ENCODE assay signal across 8 mouse cellular contexts in genomic region chr4:97751030-97751482, GRCm38 (mm10). TPM values are rescaled to one million over a fixed set of nuclear protein-coding genes. Genes with fewer than 3 reads are reported as not detected.
DNase-seq lines count a peak whose midpoint lies in the region; ATAC-seq and TF ChIP-seq lines count a peak whose summit lies in the region.

No protein-coding gene starts in this region.

- no peaks in the 10 kb centered on the region for H3K79me2 ChIP-seq in macrophage (ENCODE audit: inconsistent target)

- no peaks in the 10 kb centered on the region for H3K9me3 ChIP-seq in hindbrain, embryonic 16.5 days (ENCODE audit: control insufficient read depth, low read length)

- peaks cover 8% of the 10 kb centered on the region for H3K27me3 ChIP-seq in hindbrain, embryonic 16.5 days (replicated peaks; ENCODE audit: control insufficient read depth, insufficient read depth, low read length)

- intact Hi-C loops in gastrocnemius, adult 2 months (cut with DNase I) = loop anchor here (1.0 to 5.0 kb wide), 4 partner anchors 358 to 951 kb away; partner anchors contain the start of gene Tm2d1
- intact Hi-C loops in left cerebral cortex, adult 2 months (cut with DNase I) = loop anchor here (1.0 to 10.0 kb wide), 6 partner anchors 256 to 954 kb away; no protein-coding TSS in a partner anchor

- ATAC-seq in hindbrain, embryonic 16.5 days = peak; percentile 79

- peak overlapping the region; percentile 57 for H3K27ac ChIP-seq in cortical plate, adult 2 months (ENCODE audit: insufficient read depth, low read length)
- peak overlapping the region; percentile 97 for H3K27ac ChIP-seq in gastrocnemius, adult 2 months
- H3K27ac ChIP-seq in hindbrain, embryonic 16.5 days (ENCODE audit: low read depth, low read length) = peak overlapping the region; percentile 74
- H3K27ac ChIP-seq in left cerebral cortex, adult 2 months = peak overlapping the region; percentile 82
- peak overlapping the region; percentile 87 for H3K27ac ChIP-seq in macrophage

- H3K4me3 ChIP-seq in cortical plate, adult 2 months (ENCODE audit: insufficient read depth, low read length) = peak overlapping the region; percentile 42
- H3K4me3 ChIP-seq in gastrocnemius, adult 2 months = peak overlapping the region; percentile 87
- peak overlapping the region; percentile 41 for H3K4me3 ChIP-seq in hindbrain, embryonic 16.5 days (ENCODE audit: low read length)
- H3K4me3 ChIP-seq in left cerebral cortex, adult 2 months = peak overlapping the region; percentile 48
- peak overlapping the region; percentile 46 for H3K4me3 ChIP-seq in macrophage (ENCODE audit: inconsistent target)

- TF ChIP-seq POLR2A in cortical plate, adult 2 months (IDR thresholded peaks at IDR 0.05; ENCODE audit: extremely low read depth, insufficient read depth, low read length) = no peak

- WGBS in hindbrain, embryonic 16.5 days = under 1% methylated on average over 20 of the region's 20 CpGs
- 1% methylated on average over 19 of the region's 20 CpGs for WGBS in macrophage (ENCODE audit: missing documents)

- peak overlapping the region; percentile 72 for H3K4me2 ChIP-seq in hindbrain, embryonic 16.5 days (ENCODE audit: low read length)

- H3K36me3 ChIP-seq in hindbrain, embryonic 16.5 days (ENCODE audit: control insufficient read depth, insufficient read depth, low read length) = no peaks in the 10 kb centered on the region
- no peaks in the 10 kb centered on the region for H3K36me3 ChIP-seq in macrophage (ENCODE audit: inconsistent target)

- TF ChIP-seq CTCF in cortical plate, adult 2 months (IDR thresholded peaks at IDR 0.05; ENCODE audit: extremely low read depth, insufficient read depth, low read length) = peak; percentile 80
- TF ChIP-seq CTCF in gastrocnemius, adult 2 months (IDR thresholded peaks at IDR 0.05) = peak; percentile 94
- TF ChIP-seq CTCF in left cerebral cortex, adult 2 months (IDR thresholded peaks at IDR 0.05) = peak; percentile 90

- peak overlapping the region; percentile 63 for H3K9ac ChIP-seq in hindbrain, embryonic 16.5 days (ENCODE audit: low read depth, low read length)

- no peaks in the 10 kb centered on the region for H3K4me1 ChIP-seq in cortical plate, adult 2 months (ENCODE audit: control insufficient read depth, insufficient read depth, low read length)
- peaks cover 11% of the 10 kb centered on the region for H3K4me1 ChIP-seq in hindbrain, embryonic 16.5 days (ENCODE audit: control insufficient read depth, insufficient read depth, low read depth, low read length)

- DNase-seq in adipocyte (ENCODE audit: low spot score) = peak; percentile 90
- peak; percentile 95 for DNase-seq in gastrocnemius, adult 2 months
- DNase-seq in left cerebral cortex, adult 2 months (ENCODE audit: extremely low spot score in 1 of 2, low spot score in 2 of 2) = peak; percentile 86 to 87
- DNase-seq in right cerebral cortex, adult 18-20 months = peak; percentile 87
- peak; percentile 77 for DNase-seq in urinary bladder, adult 2 months (ENCODE audit: low spot score)

RNA-seq across cellular contexts. Expression of gene Nfia, which starts 21.5 kb away (rescaled TPM):
- 21.5 and 24.1 TPM in 2 replicates for polyA plus RNA-seq in cortical plate, adult 2 months (2012; rRNA removed)
- total RNA-seq in gastrocnemius, adult 2 months (2021) = 10 to 100 TPM; 57.0 to 57.8 TPM
- 38.4 and 43.4 TPM in 2 replicates for polyA plus RNA-seq in hindbrain, embryonic 16.5 days (2015; fragmentation: Nextera tagmentation; extraction: Ambion mirVana)
- total RNA-seq in left cerebral cortex, adult 2 months (2021) = 10 to 100 TPM; 58.1 to 62.5 TPM
- 10 to 100 TPM in 25 of 26 experiments, 1 to 10 TPM in 1; 4.6 to 39.4 (median 26.8) TPM for total RNA-seq in macrophage (2018; cell fraction: chromatin; rRNA removed)
- total RNA-seq in macrophage (2018; cell fraction: cytosol; rRNA removed) = 1 to 10 TPM; 2.9 to 8.9 (median 5.9) TPM
- total RNA-seq in macrophage (2018; cell fraction: nucleus; rRNA removed) = 10 to 100 TPM in 14 of 26 experiments, 1 to 10 TPM in 12; 1.8 to 31.4 (median 11.7) TPM
- 1.9 to 2.6 TPM (median 2.4 TPM) in 3 replicates for polyA plus RNA-seq in macrophage (2018)
- 19.6 and 36.7 TPM in 2 replicates for polyA plus RNA-seq in urinary bladder, adult 2 months (2012; rRNA removed)

RNA-seq across cellular contexts. Expression of gene E130114P18Rik, which starts 26.8 kb away (rescaled TPM):
- 12.7 and 14.3 TPM in 2 replicates for polyA plus RNA-seq in cortical plate, adult 2 months (2012; rRNA removed)
- not detected for total RNA-seq in gastrocnemius, adult 2 months (2021)
- polyA plus RNA-seq in hindbrain, embryonic 16.5 days (2015; fragmentation: Nextera tagmentation; extraction: Ambion mirVana) = 20.9 and 21.5 TPM in 2 replicates
- total RNA-seq in left cerebral cortex, adult 2 months (2021) = 1 to 10 TPM; 3.7 to 4.9 TPM
- not detected for total RNA-seq in macrophage (2018; cell fraction: chromatin; rRNA removed)
- not detected for total RNA-seq in macrophage (2018; cell fraction: cytosol; rRNA removed)
- total RNA-seq in macrophage (2018; cell fraction: nucleus; rRNA removed) = not detected
- not detected in 3 replicates for polyA plus RNA-seq in macrophage (2018)
- 0.22 and 0.72 TPM in 2 replicates for polyA plus RNA-seq in urinary bladder, adult 2 months (2012; rRNA removed)

Comparison
In these comparisons a context has a peak if more than half of its experiments do, and no peak if none do; other contexts are left out.
1. Peak in every context shown above with its lines: DNase-seq, ATAC-seq, H3K4me3 ChIP-seq and H3K27ac ChIP-seq.